Mouse (Mus musculus): ENCODE data around the gene Kcnb1. TPM values are rescaled to one million over a fixed set of nuclear protein-coding genes. Genes with fewer than 3 reads are reported as not detected.

The Kcnb1 gene
- polyA plus RNA-seq (2015; fragmentation: Nextera tagmentation; extraction: Ambion mirVana): 0.25 and 0.31 TPM in 2 replicates

DNA sequence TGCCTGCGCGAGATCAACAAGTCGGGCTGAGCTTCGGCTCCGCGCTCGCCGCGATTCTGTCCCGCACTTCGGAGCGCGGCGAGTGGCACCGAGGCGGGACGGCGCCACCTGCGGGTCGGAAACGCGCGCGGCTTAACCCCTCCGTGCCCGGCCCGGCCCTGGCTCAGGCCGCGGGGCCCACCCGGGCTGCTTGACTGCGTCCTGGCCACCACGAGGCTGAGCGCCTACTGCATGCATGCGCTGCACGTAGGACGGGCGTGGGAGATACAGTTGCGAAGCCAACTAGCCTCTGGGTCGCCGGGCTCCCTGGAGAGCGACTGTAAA lies at the start of gene Kcnb1:
Kcnb1 (minus strand) TSS at position 80 of the 324 bp plus-strand sequence.
- Histone ChIP-seq H3K4me3 (peak within 1 kb of the TSS; percentile 53), H3K4me2 (peak within 1 kb of the TSS; percentile 87), H3K36me3 (no peaks in the 10 kb centered on the region), H3K9me3 (no peaks in the 10 kb centered on the region), H3K27ac (no peak within 1 kb of the TSS), H3K9ac (no peak within 1 kb of the TSS), H3K4me1 (peaks cover 19% of the 10 kb centered on the region), H3K27me3 (peaks cover 66% of the 10 kb centered on the region)
- peak; percentile 16; the same call in 1 of the 2 replicates for ATAC-seq (ENCODE audit: borderline replicate concordance, extremely low read depth, low FRiP score, low TSS enrichment)
- under 1% methylated on average over 41 of the region's 41 CpGs for WGBS

DNA sequence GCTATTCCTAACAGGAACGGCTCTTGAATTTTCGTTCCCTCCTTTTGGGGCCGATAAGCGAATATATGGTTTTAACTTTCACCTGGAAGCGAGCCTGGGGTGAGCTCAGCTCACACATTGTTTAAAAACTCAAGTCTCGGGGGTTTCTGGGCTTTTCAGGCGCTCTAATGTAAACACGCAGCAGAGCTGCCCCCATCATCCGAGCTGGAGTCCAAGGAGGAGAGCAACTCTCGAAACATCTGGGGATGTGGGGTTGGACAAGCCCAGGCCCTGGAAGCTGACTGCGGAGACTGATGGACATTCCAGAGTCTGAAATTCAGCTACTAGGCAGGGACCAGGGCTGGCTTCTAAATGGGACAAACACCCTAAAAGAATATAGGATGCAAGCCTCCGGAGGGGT lies 49.3 kb upstream of the Kcnb1 start:
- WGBS: 6% methylated on average over 12 of the region's 12 CpGs
- Histone ChIP-seq H3K4me1 (peaks cover 22% of the 10 kb centered on the region), H3K9ac (no peak overlapping the region), H3K27ac (no peak overlapping the region), H3K36me3 (no peaks in the 10 kb centered on the region), H3K4me3 (peak overlapping the region; percentile 52), H3K9me3 (no peaks in the 10 kb centered on the region), H3K27me3 (peaks cover 4% of the 10 kb centered on the region; the same call in 1 of the 2 replicates), H3K4me2 (peak overlapping the region; percentile 90)
- no peak for ATAC-seq (ENCODE audit: borderline replicate concordance, extremely low read depth, low FRiP score, low TSS enrichment)

GRCm38 (mm10) chr2:167237224-167237623 lies 47.3 kb upstream of the Kcnb1 start:
- Histone ChIP-seq H3K27ac (no peak overlapping the region), H3K36me3 (no peaks in the 10 kb centered on the region), H3K4me2 (no peak overlapping the region), H3K27me3 (peaks cover 4% of the 10 kb centered on the region; the same call in 1 of the 2 replicates), H3K9me3 (no peaks in the 10 kb centered on the region), H3K9ac (no peak overlapping the region), H3K4me1 (peaks cover 36% of the 10 kb centered on the region), H3K4me3 (no peak overlapping the region)
- 76% methylated on average over 9 of the region's 9 CpGs for WGBS
- ATAC-seq (ENCODE audit: borderline replicate concordance, extremely low read depth, low FRiP score, low TSS enrichment): no peak

DNA sequence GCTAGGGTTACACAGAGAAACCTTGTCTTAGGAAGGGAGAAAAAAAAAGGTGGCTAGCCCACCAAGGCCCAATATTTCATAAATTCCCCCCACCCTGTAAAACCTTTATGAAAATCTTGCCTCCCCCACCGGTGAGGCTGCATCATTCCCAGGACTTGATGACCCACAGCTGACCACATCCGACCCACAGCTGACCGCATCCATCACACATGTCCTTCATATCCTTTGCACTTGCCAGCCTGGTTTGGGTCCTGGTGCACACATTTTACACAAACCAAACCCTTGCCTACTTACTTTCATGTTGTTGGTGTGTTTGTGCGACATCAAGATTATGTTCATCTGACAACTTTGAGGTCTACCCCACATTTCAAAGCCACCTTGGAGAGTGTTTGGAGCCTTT lies 46.2 kb upstream of the Kcnb1 start:
- Histone ChIP-seq H3K36me3 (no peaks in the 10 kb centered on the region), H3K27me3 (peaks cover 4% of the 10 kb centered on the region; the same call in 1 of the 2 replicates), H3K4me2 (no peak overlapping the region), H3K9ac (no peak overlapping the region), H3K27ac (no peak overlapping the region), H3K4me3 (no peak overlapping the region), H3K9me3 (no peaks in the 10 kb centered on the region), H3K4me1 (peaks cover 44% of the 10 kb centered on the region)
- WGBS: 92% methylated on average over 4 of the region's 4 CpGs
- ATAC-seq (ENCODE audit: borderline replicate concordance, extremely low read depth, low FRiP score, low TSS enrichment): no peak

GRCm38 (mm10) chr2:167235338-167236018 lies 45.5 kb upstream of the Kcnb1 start:
- Histone ChIP-seq H3K4me3 (no peak overlapping the region), H3K27me3 (peaks cover 4% of the 10 kb centered on the region; the same call in 1 of the 2 replicates), H3K4me2 (no peak overlapping the region), H3K9me3 (no peaks in the 10 kb centered on the region), H3K36me3 (no peaks in the 10 kb centered on the region), H3K4me1 (peaks cover 38% of the 10 kb centered on the region), H3K9ac (no peak overlapping the region), H3K27ac (no peak overlapping the region)
- no peak for ATAC-seq (ENCODE audit: borderline replicate concordance, extremely low read depth, low FRiP score, low TSS enrichment)
- 55% methylated on average over 17 of the region's 17 CpGs for WGBS

DNA sequence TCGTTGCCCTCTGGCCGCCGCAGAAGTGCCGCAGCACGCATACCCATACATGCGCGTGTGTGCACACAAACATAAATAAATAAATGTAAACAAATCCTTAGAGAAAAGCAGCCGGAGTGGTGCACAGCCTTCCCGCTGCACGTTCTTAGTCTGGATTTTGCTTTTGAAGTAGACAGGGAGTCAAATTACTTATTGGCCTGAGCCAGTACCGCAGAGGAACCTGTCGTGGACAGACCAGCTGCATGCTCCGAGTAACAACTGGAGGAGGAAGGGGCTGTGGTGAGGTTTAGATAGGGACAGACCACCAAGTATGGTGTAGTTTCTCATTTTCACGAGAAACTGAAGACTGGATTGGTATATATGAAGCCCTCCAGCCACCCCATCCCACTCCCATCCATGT lies 43.8 kb upstream of the Kcnb1 start:
- H3K9ac ChIP-seq: no peak overlapping the region
- no peak overlapping the region for H3K27ac ChIP-seq
- no peak overlapping the region for H3K4me2 ChIP-seq
- H3K27me3 ChIP-seq: peaks cover 3% of the 10 kb centered on the region; the same call in 1 of the 2 replicates
- H3K36me3 ChIP-seq: no peaks in the 10 kb centered on the region
- H3K9me3 ChIP-seq: no peaks in the 10 kb centered on the region
- no peak for ATAC-seq (ENCODE audit: borderline replicate concordance, extremely low read depth, low FRiP score, low TSS enrichment)
- 21% methylated on average over 14 of the region's 14 CpGs for WGBS
- H3K4me1 ChIP-seq: peaks cover 22% of the 10 kb centered on the region
- H3K4me3 ChIP-seq: no peak overlapping the region

GRCm38 (mm10) chr2:167233009-167233335 lies 43.0 kb upstream of the Kcnb1 start:
- ATAC-seq (ENCODE audit: borderline replicate concordance, extremely low read depth, low FRiP score, low TSS enrichment): no peak
- no peaks in the 10 kb centered on the region for H3K36me3 ChIP-seq
- H3K4me3 ChIP-seq: no peak overlapping the region
- no peaks in the 10 kb centered on the region for H3K27me3 ChIP-seq
- no peak overlapping the region for H3K9ac ChIP-seq
- H3K27ac ChIP-seq: no peak overlapping the region
- H3K4me1 ChIP-seq: peaks cover 22% of the 10 kb centered on the region
- H3K4me2 ChIP-seq: no peak overlapping the region
- no peaks in the 10 kb centered on the region for H3K9me3 ChIP-seq
- WGBS: 75% methylated on average over 5 of the region's 5 CpGs

DNA sequence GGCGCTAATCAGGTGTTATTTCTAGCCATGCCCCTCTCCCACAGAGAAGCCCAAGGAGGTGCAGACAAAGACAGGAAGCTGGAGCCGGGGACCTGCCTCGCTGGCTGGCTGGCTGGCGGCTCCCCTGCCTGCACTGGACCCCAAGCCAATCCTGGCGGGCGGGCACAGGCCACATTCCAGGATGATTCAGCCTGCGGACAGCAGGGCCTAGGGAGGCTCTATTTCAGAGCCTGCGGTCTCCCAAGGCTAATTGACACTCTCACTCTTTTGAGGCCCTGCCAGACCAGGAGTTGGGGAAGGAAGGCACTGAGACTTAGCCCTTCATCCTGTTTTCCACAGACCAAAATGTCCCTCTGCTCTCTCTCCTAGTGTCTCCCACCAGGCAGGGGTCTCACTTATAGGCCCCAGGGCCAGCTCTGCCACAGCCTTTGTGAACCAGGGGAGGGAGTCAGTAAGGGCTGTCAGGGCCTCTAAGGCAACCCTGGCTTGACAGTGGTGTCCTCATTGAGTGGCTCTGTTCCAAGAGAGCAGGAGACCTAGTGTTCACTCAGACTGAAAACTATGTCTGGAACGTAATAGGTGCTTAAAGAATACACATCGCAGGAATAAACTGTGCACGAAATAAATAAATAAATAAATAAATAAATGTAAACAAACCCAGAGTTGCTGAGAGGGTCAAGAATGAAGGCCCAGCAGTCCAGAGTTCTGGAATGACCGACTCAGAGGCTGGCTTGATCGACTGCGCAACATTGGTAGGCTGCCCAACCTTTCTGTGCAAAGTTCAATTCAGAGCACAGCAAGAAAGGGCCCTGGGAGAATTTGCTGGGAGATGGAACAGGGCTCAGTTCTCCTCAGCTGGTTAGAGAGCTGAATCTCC lies 42.4 kb upstream of the Kcnb1 start:
- Histone ChIP-seq H3K9ac (no peak overlapping the region), H3K4me1 (peaks cover 22% of the 10 kb centered on the region)
- WGBS: 54% methylated on average over 14 of the region's 14 CpGs

GRCm38 (mm10) chr2:167230554-167230953 lies 40.6 kb upstream of the Kcnb1 start:
- Histone ChIP-seq H3K4me1 (peaks cover 22% of the 10 kb centered on the region), H3K4me2 (peak overlapping the region; percentile 46), H3K4me3 (no peak overlapping the region), H3K27ac (no peak overlapping the region; the same call in 1 of the 2 replicates), H3K27me3 (no peaks in the 10 kb centered on the region), H3K9me3 (no peaks in the 10 kb centered on the region), H3K36me3 (no peaks in the 10 kb centered on the region), H3K9ac (no peak overlapping the region)
- no peak for ATAC-seq (ENCODE audit: borderline replicate concordance, extremely low read depth, low FRiP score, low TSS enrichment)
- 18% methylated on average over 15 of the region's 15 CpGs for WGBS

More for the DNA sequence above, 42.4 kb upstream of the Kcnb1 start:
- Histone ChIP-seq H3K27ac (peak overlapping the region; percentile 66), H3K9me3 (no peaks in the 10 kb centered on the region), H3K27me3 (no peaks in the 10 kb centered on the region), H3K4me2 (no peak overlapping the region), H3K4me3 (no peak overlapping the region), H3K36me3 (no peaks in the 10 kb centered on the region)
- no peak for ATAC-seq (ENCODE audit: borderline replicate concordance, extremely low read depth, low FRiP score, low TSS enrichment)

DNA sequence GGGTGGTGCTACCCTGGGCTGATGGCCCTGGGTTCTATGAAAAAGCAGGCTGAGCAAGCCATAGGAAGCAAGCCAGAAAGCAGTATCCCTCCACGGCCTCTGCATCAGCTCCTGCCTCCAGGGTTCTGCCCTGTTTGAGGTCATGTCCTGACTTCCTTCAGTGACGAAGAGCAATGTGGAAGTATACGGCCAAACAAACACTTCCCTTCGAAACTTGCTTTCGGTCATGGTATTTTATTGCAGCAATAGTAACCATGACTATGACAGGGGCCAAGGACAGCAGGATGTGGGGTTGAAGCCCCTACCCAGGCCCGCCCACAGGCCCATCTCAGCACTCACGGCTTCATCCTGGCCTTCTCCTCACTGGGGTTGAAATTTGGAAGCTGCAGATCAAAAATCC lies 35.0 kb upstream of the Kcnb1 start:
- Histone ChIP-seq H3K27me3 (no peaks in the 10 kb centered on the region), H3K4me2 (no peak overlapping the region), H3K9ac (no peak overlapping the region), H3K27ac (no peak overlapping the region), H3K36me3 (no peaks in the 10 kb centered on the region), H3K4me1 (no peaks in the 10 kb centered on the region), H3K9me3 (no peaks in the 10 kb centered on the region), H3K4me3 (no peak overlapping the region)
- 66% methylated on average over 7 of the region's 7 CpGs for WGBS
- no peak for ATAC-seq (ENCODE audit: borderline replicate concordance, extremely low read depth, low FRiP score, low TSS enrichment)

- H3K9me3 ChIP-seq: no peaks in the 10 kb centered on the region
- no peak overlapping the region for H3K9ac ChIP-seq
- H3K4me3 ChIP-seq: no peak overlapping the region
- no peak overlapping the region for H3K27ac ChIP-seq
- H3K27me3 ChIP-seq: no peaks in the 10 kb centered on the region
- WGBS: 86% methylated on average over 6 of the region's 6 CpGs
- ATAC-seq (ENCODE audit: borderline replicate concordance, extremely low read depth, low FRiP score, low TSS enrichment): no peak
- no peaks in the 10 kb centered on the region for H3K36me3 ChIP-seq
- no peaks in the 10 kb centered on the region for H3K4me1 ChIP-seq
- H3K4me2 ChIP-seq: no peak overlapping the region
Measured at GRCm38 (mm10) chr2:167224194-167224593, 34.2 kb upstream of the Kcnb1 start.

- no peaks in the 10 kb centered on the region for H3K9me3 ChIP-seq
- ATAC-seq (ENCODE audit: borderline replicate concordance, extremely low read depth, low FRiP score, low TSS enrichment): no peak
- H3K36me3 ChIP-seq: no peaks in the 10 kb centered on the region
- H3K4me3 ChIP-seq: no peak overlapping the region
- H3K27ac ChIP-seq: no peak overlapping the region
- H3K4me2 ChIP-seq: no peak overlapping the region
- WGBS: 18% methylated on average over 7 of the region's 7 CpGs
- no peaks in the 10 kb centered on the region for H3K27me3 ChIP-seq
- no peaks in the 10 kb centered on the region for H3K4me1 ChIP-seq
- H3K9ac ChIP-seq: no peak overlapping the region
Measured at GRCm38 (mm10) chr2:167222152-167222551, 32.2 kb upstream of the Kcnb1 start.

All from lung, embryonic 15.5 days (tissue).